Mouse (Mus musculus): ENCODE data around the gene Dis3l. TPM values are rescaled to one million over a fixed set of nuclear protein-coding genes. Genes with fewer than 3 reads are reported as not detected.

Dis3l gene
- polyA plus RNA-seq, 1 experiment, result 94.9 TPM

GRCm38 (mm10) chr9:64281781-64282178 is 59.3 kb downstream of the Dis3l start:
- Histone ChIP-seq H3K36me3 (ENCODE audit: control insufficient read depth, insufficient read depth, low read length) (no peaks in the 10 kb centered on the region), H3K4me1 (ENCODE audit: control insufficient read depth, insufficient read depth, low read length) (no peaks in the 10 kb centered on the region), H3K4me3 (ENCODE audit: control insufficient read depth, low read depth, low read length) (peak overlapping the region; percentile 86), H3K27ac (ENCODE audit: control insufficient read depth, insufficient read depth, low read depth, low read length) (peak overlapping the region; percentile 82), H3K27me3 (ENCODE audit: control insufficient read depth, insufficient read depth, low read length) (no peaks in the 10 kb centered on the region)
- no peak for TF ChIP-seq POLR2A (IDR thresholded peaks at IDR 0.05; ENCODE audit: control insufficient read depth, low read depth, low read length)
- TF ChIP-seq CTCF (IDR thresholded peaks at IDR 0.05; ENCODE audit: control insufficient read depth, insufficient read depth, insufficient replicate concordance, low read depth, low read length), result no peak

- peak within 1 kb of the TSS; percentile 86 for H3K4me3 ChIP-seq (ENCODE audit: control insufficient read depth, low read depth, low read length)
- H3K27ac ChIP-seq (ENCODE audit: control insufficient read depth, insufficient read depth, low read depth, low read length), result peak within 1 kb of the TSS; percentile 82
- no peaks in the 10 kb centered on the region for H3K36me3 ChIP-seq (ENCODE audit: control insufficient read depth, insufficient read depth, low read length)
- no peaks in the 10 kb centered on the region for H3K4me1 ChIP-seq (ENCODE audit: control insufficient read depth, insufficient read depth, low read length)
- no peak for TF ChIP-seq CTCF (IDR thresholded peaks at IDR 0.05; ENCODE audit: control insufficient read depth, insufficient read depth, insufficient replicate concordance, low read depth, low read length)
- TF ChIP-seq POLR2A (IDR thresholded peaks at IDR 0.05; ENCODE audit: control insufficient read depth, low read depth, low read length), result peak; percentile 95
- H3K27me3 ChIP-seq (ENCODE audit: control insufficient read depth, insufficient read depth, low read length), result no peaks in the 10 kb centered on the region
Measured at GRCm38 (mm10) chr9:64281105-64281780, 59.8 kb downstream of the Dis3l start, which contains the start of gene Tipin. Gene Tipin, plus strand, starts transcription at chr9:64281581.

GRCm38 (mm10) chr9:64278665-64279310 is 62.3 kb downstream of the Dis3l start:
- H3K36me3 ChIP-seq (ENCODE audit: control insufficient read depth, insufficient read depth, low read length), result no peaks in the 10 kb centered on the region
- H3K27ac ChIP-seq (ENCODE audit: control insufficient read depth, insufficient read depth, low read depth, low read length), result no peak overlapping the region
- peaks cover 2% of the 10 kb centered on the region; the same call in 1 of the 2 replicates for H3K4me1 ChIP-seq (ENCODE audit: control insufficient read depth, insufficient read depth, low read length)
- TF ChIP-seq POLR2A (IDR thresholded peaks at IDR 0.05; ENCODE audit: control insufficient read depth, low read depth, low read length), result no peak
- TF ChIP-seq CTCF (IDR thresholded peaks at IDR 0.05; ENCODE audit: control insufficient read depth, insufficient read depth, insufficient replicate concordance, low read depth, low read length), result no peak
- no peak overlapping the region for H3K4me3 ChIP-seq (ENCODE audit: control insufficient read depth, low read depth, low read length)
- H3K27me3 ChIP-seq (ENCODE audit: control insufficient read depth, insufficient read depth, low read length), result no peaks in the 10 kb centered on the region

- no peak overlapping the region for H3K4me3 ChIP-seq (ENCODE audit: control insufficient read depth, low read depth, low read length)
- peaks cover 2% of the 10 kb centered on the region; the same call in 1 of the 2 replicates for H3K4me1 ChIP-seq (ENCODE audit: control insufficient read depth, insufficient read depth, low read length)
- TF ChIP-seq POLR2A (IDR thresholded peaks at IDR 0.05; ENCODE audit: control insufficient read depth, low read depth, low read length) (no peak), CTCF (IDR thresholded peaks at IDR 0.05; ENCODE audit: control insufficient read depth, insufficient read depth, insufficient replicate concordance, low read depth, low read length) (peak; percentile 31; the same call in 1 of the 2 replicates)
- H3K36me3 ChIP-seq (ENCODE audit: control insufficient read depth, insufficient read depth, low read length), result no peaks in the 10 kb centered on the region
- no peaks in the 10 kb centered on the region for H3K27me3 ChIP-seq (ENCODE audit: control insufficient read depth, insufficient read depth, low read length)
- no peak overlapping the region for H3K27ac ChIP-seq (ENCODE audit: control insufficient read depth, insufficient read depth, low read depth, low read length)
Measured at GRCm38 (mm10) chr9:64277706-64278105, 63.4 kb downstream of the Dis3l start.

GRCm38 (mm10) chr9:64274919-64275318 is 66.2 kb downstream of the Dis3l start:
- no peaks in the 10 kb centered on the region for H3K36me3 ChIP-seq (ENCODE audit: control insufficient read depth, insufficient read depth, low read length)
- no peaks in the 10 kb centered on the region for H3K27me3 ChIP-seq (ENCODE audit: control insufficient read depth, insufficient read depth, low read length)
- H3K27ac ChIP-seq (ENCODE audit: control insufficient read depth, insufficient read depth, low read depth, low read length), result no peak overlapping the region
- peaks cover 2% of the 10 kb centered on the region; the same call in 1 of the 2 replicates for H3K4me1 ChIP-seq (ENCODE audit: control insufficient read depth, insufficient read depth, low read length)
- TF ChIP-seq CTCF (IDR thresholded peaks at IDR 0.05; ENCODE audit: control insufficient read depth, insufficient read depth, insufficient replicate concordance, low read depth, low read length), result peak; percentile 40; the same call in 1 of the 2 replicates
- TF ChIP-seq POLR2A (IDR thresholded peaks at IDR 0.05; ENCODE audit: control insufficient read depth, low read depth, low read length), result no peak
- H3K4me3 ChIP-seq (ENCODE audit: control insufficient read depth, low read depth, low read length), result no peak overlapping the region

GRCm38 (mm10) chr9:64274291-64274690 is 66.8 kb downstream of the Dis3l start:
- Histone ChIP-seq H3K4me1 (ENCODE audit: control insufficient read depth, insufficient read depth, low read length) (peaks cover 2% of the 10 kb centered on the region; the same call in 1 of the 2 replicates), H3K4me3 (ENCODE audit: control insufficient read depth, low read depth, low read length) (no peak overlapping the region), H3K27me3 (ENCODE audit: control insufficient read depth, insufficient read depth, low read length) (no peaks in the 10 kb centered on the region), H3K27ac (ENCODE audit: control insufficient read depth, insufficient read depth, low read depth, low read length) (no peak overlapping the region), H3K36me3 (ENCODE audit: control insufficient read depth, insufficient read depth, low read length) (no peaks in the 10 kb centered on the region)
- TF ChIP-seq CTCF (IDR thresholded peaks at IDR 0.05; ENCODE audit: control insufficient read depth, insufficient read depth, insufficient replicate concordance, low read depth, low read length) (no peak), POLR2A (IDR thresholded peaks at IDR 0.05; ENCODE audit: control insufficient read depth, low read depth, low read length) (no peak)

GRCm38 (mm10) chr9:64273757-64274156 is 67.3 kb downstream of the Dis3l start:
- Histone ChIP-seq H3K36me3 (ENCODE audit: control insufficient read depth, insufficient read depth, low read length) (no peaks in the 10 kb centered on the region), H3K27me3 (ENCODE audit: control insufficient read depth, insufficient read depth, low read length) (no peaks in the 10 kb centered on the region), H3K4me3 (ENCODE audit: control insufficient read depth, low read depth, low read length) (no peak overlapping the region), H3K4me1 (ENCODE audit: control insufficient read depth, insufficient read depth, low read length) (peaks cover 2% of the 10 kb centered on the region; the same call in 1 of the 2 replicates), H3K27ac (ENCODE audit: control insufficient read depth, insufficient read depth, low read depth, low read length) (no peak overlapping the region)
- TF ChIP-seq POLR2A (IDR thresholded peaks at IDR 0.05; ENCODE audit: control insufficient read depth, low read depth, low read length) (no peak), CTCF (IDR thresholded peaks at IDR 0.05; ENCODE audit: control insufficient read depth, insufficient read depth, insufficient replicate concordance, low read depth, low read length) (no peak)
